Mouse (Mus musculus) heart, postnatal 0 days (tissue): ENCODE measurements around the gene Rasgef1b.

Experiments used
- CTCF ChIP-seq: IDR thresholded peaks from 2 replicates; pipeline ENCODE4 v1.5.1; 2016; ENCODE audit warnings: antibody characterized with exemption, control low read depth, low read depth
- EP300 ChIP-seq: IDR thresholded peaks from 2 replicates; pipeline ENCODE4 v1.6.1; 2016; ENCODE audit warnings: antibody characterized with exemption, low read depth

- no peak for TF ChIP-seq CTCF
- TF ChIP-seq EP300 = no peak
Measured at GRCm38 (mm10) chr5:99729931-99730330, 1.1 kb upstream of the Rasgef1b start.
